ENCODE assay signal across 18 mouse cellular contexts in genomic region chr5:145218206-145218605, GRCm38 (mm10). TPM values are rescaled to one million over a fixed set of nuclear protein-coding genes. Genes with fewer than 3 reads are reported as not detected.
DNase-seq lines count a peak whose midpoint lies in the region; ATAC-seq and TF ChIP-seq lines count a peak whose summit lies in the region.
"Had no signal": no experiment of that assay in that cellular context is flagged by ENCODE, and none has a peak within 500 bp of the region (broad histone marks: within the 10 kb centered on the region; RNA-seq: fewer than 3 reads in every experiment).

No protein-coding gene starts in this region.

- TF ChIP-seq CTCF in testis, adult 2 months (IDR thresholded peaks at IDR 0.05; ENCODE audit: control insufficient read depth, insufficient read depth, insufficient replicate concordance, low read depth, low read length) = no peak
- no peak for TF ChIP-seq CTCF in small intestine, adult 2 months (IDR thresholded peaks at IDR 0.05; ENCODE audit: extremely low read depth, insufficient read length, insufficient replicate concordance, low read depth, low read length)

- H3K4me2 ChIP-seq in kidney, embryonic 15.5 days = no peak overlapping the region
- H3K4me2 ChIP-seq: forebrain, embryonic 13.5 days; heart, embryonic 13.5 days; hindbrain, embryonic 15.5 days had no signal

- ATAC-seq in kidney, embryonic 15.5 days (replicated peaks; ENCODE audit: low FRiP score) = no peak
- ATAC-seq: activated CD4-positive, CD25-positive, alpha-beta regulatory T cell, adult 4 months; forebrain, embryonic 13.5 days had no signal

- no peak overlapping the region for H3K27ac ChIP-seq in kidney, embryonic 15.5 days
- no peak overlapping the region for H3K27ac ChIP-seq in testis, adult 2 months (ENCODE audit: control insufficient read depth, insufficient read depth, low read depth, low read length)
- peak overlapping the region; percentile 64 for H3K27ac ChIP-seq in small intestine, adult 2 months (ENCODE audit: insufficient read depth, low read depth, low read length)
- H3K27ac ChIP-seq: embryonic facial prominence, embryonic 10.5 days; forebrain, embryonic 13.5 days; gastrocnemius, adult 2 months; heart, embryonic 13.5 days; hindbrain, embryonic 15.5 days had no signal

- H3K27me3 ChIP-seq in kidney, embryonic 15.5 days = no peaks in the 10 kb centered on the region
- H3K27me3 ChIP-seq in testis, adult 2 months (ENCODE audit: control insufficient read depth, insufficient read depth, low read length) = no peaks in the 10 kb centered on the region
- no peaks in the 10 kb centered on the region for H3K27me3 ChIP-seq in small intestine, adult 2 months (ENCODE audit: control insufficient read depth, insufficient read depth, low read length)
- H3K27me3 ChIP-seq: CH12.LX; forebrain, embryonic 13.5 days; heart, embryonic 13.5 days; hindbrain, embryonic 15.5 days had no signal

- H3K36me3 ChIP-seq in kidney, embryonic 15.5 days = peaks cover 67% of the 10 kb centered on the region
- peaks cover 2% of the 10 kb centered on the region for H3K36me3 ChIP-seq in testis, adult 2 months (ENCODE audit: control insufficient read depth, insufficient read depth, low read length)
- peaks cover 29% of the 10 kb centered on the region for H3K36me3 ChIP-seq in small intestine, adult 2 months (ENCODE audit: control insufficient read depth, insufficient read depth, low read length)

- no peak overlapping the region for H3K4me3 ChIP-seq in kidney, embryonic 15.5 days (replicated peaks)
- H3K4me3 ChIP-seq in testis, adult 2 months (ENCODE audit: control insufficient read depth, low read depth, low read length) = peak overlapping the region; percentile 37
- no peak overlapping the region for H3K4me3 ChIP-seq in small intestine, adult 2 months (ENCODE audit: low read depth, low read length)
- H3K4me3 ChIP-seq: embryonic facial prominence, embryonic 10.5 days; forebrain, embryonic 13.5 days; gastrocnemius, adult 2 months; heart, embryonic 13.5 days; hindbrain, embryonic 15.5 days had no signal

- no peak overlapping the region for H3K9ac ChIP-seq in kidney, embryonic 15.5 days
- H3K9ac ChIP-seq: forebrain, embryonic 13.5 days; heart, embryonic 13.5 days; hindbrain, embryonic 15.5 days had no signal

- 97% methylated on average over 21 of the region's 21 CpGs for WGBS in kidney, embryonic 15.5 days
- WGBS in small intestine, adult 2 months = 91% methylated on average over 21 of the region's 21 CpGs

- peak; percentile 69 for DNase-seq in kidney, adult 9 months
- no peak for DNase-seq in testis, postnatal 10 days (ENCODE audit: low spot score)
- no peak for DNase-seq in cerebellum, adult 9-11 months
- DNase-seq: adrenal gland, postnatal 14 days; cerebellum, adult 18-20 months; cerebellum, postnatal 10 days; gastrocnemius, adult 2 months; gastrocnemius, postnatal 25 days; heart, postnatal 36 days had no signal

- no peaks in the 10 kb centered on the region for H3K4me1 ChIP-seq in kidney, embryonic 15.5 days
- no peaks in the 10 kb centered on the region for H3K4me1 ChIP-seq in testis, adult 2 months (ENCODE audit: control insufficient read depth, insufficient read depth, low read length)
- peaks cover 11% of the 10 kb centered on the region for H3K4me1 ChIP-seq in small intestine, adult 2 months (ENCODE audit: control insufficient read depth, insufficient read depth, insufficient read length, low read length)
- H3K4me1 ChIP-seq: embryonic facial prominence, embryonic 10.5 days; forebrain, embryonic 13.5 days; heart, embryonic 13.5 days; hindbrain, embryonic 15.5 days had no signal

- no peak for TF ChIP-seq POLR2A in testis, adult 2 months (IDR thresholded peaks at IDR 0.05; ENCODE audit: control insufficient read depth, low read depth, low read length)
- TF ChIP-seq POLR2A in small intestine, adult 2 months (IDR thresholded peaks at IDR 0.05; ENCODE audit: low read depth, low read length) = no peak

- H3K9me3 ChIP-seq in kidney, embryonic 15.5 days (replicated peaks) = no peaks in the 10 kb centered on the region
- H3K9me3 ChIP-seq: embryonic facial prominence, embryonic 10.5 days; forebrain, embryonic 13.5 days; heart, embryonic 13.5 days; hindbrain, embryonic 15.5 days had no signal

RNA-seq across cellular contexts. Expression of gene Zfp655, which starts 13.3 kb away (rescaled TPM):
- 31.3 and 34.5 TPM in 2 replicates for polyA plus RNA-seq in kidney, embryonic 15.5 days (2015; fragmentation: Nextera tagmentation; extraction: Ambion mirVana)
- 5.9 and 7.4 TPM in 2 replicates for polyA plus RNA-seq in testis, adult 2 months (2012; rRNA removed)
- 3.2 and 8.6 TPM in 2 replicates for polyA plus RNA-seq in small intestine, adult 2 months (2012; rRNA removed)

RNA-seq across cellular contexts. Expression of gene Zkscan5, which starts 13.8 kb away (rescaled TPM):
- 14.1 and 14.4 TPM in 2 replicates for polyA plus RNA-seq in kidney, embryonic 15.5 days (2015; fragmentation: Nextera tagmentation; extraction: Ambion mirVana)
- 8.2 and 9.4 TPM in 2 replicates for polyA plus RNA-seq in testis, adult 2 months (2012; rRNA removed)
- polyA plus RNA-seq in small intestine, adult 2 months (2012; rRNA removed) = 1.8 and 3.9 TPM in 2 replicates

RNA-seq across cellular contexts. Expression of gene Zkscan14, which starts 16.5 kb away (rescaled TPM):
- 8.1 and 9.9 TPM in 2 replicates for polyA plus RNA-seq in kidney, embryonic 15.5 days (2015; fragmentation: Nextera tagmentation; extraction: Ambion mirVana)
- polyA plus RNA-seq in testis, adult 2 months (2012; rRNA removed) = 3.3 and 3.4 TPM in 2 replicates
- polyA plus RNA-seq in small intestine, adult 2 months (2012; rRNA removed) = 1.5 and 2.9 TPM in 2 replicates

RNA-seq across cellular contexts. Expression of gene Atp5j2, which starts 26.3 kb away (rescaled TPM):
- polyA plus RNA-seq in kidney, embryonic 15.5 days (2015; fragmentation: Nextera tagmentation; extraction: Ambion mirVana) = 744 and 779 TPM in 2 replicates
- polyA plus RNA-seq in testis, adult 2 months (2012; rRNA removed) = 98.4 and 101 TPM in 2 replicates
- polyA plus RNA-seq in small intestine, adult 2 months (2012; rRNA removed) = 99.9 and 140 TPM in 2 replicates

RNA-seq across cellular contexts. Expression of gene Cpsf4, which starts 51.2 kb away (rescaled TPM):
- polyA plus RNA-seq in kidney, embryonic 15.5 days (2015; fragmentation: Nextera tagmentation; extraction: Ambion mirVana) = 52.0 and 57.6 TPM in 2 replicates
- polyA plus RNA-seq in testis, adult 2 months (2012; rRNA removed) = 23.0 and 25.5 TPM in 2 replicates
- polyA plus RNA-seq in small intestine, adult 2 months (2012; rRNA removed) = 11.6 and 23.2 TPM in 2 replicates
